Mouse (Mus musculus): ENCODE measurements around the gene Rtbdn.
"Not testable (repeated sequence)": the region's sequence is repeated elsewhere in the genome, so short reads cannot be mapped to it uniquely, and the experiment has no call there.

The Rtbdn gene

DNA sequence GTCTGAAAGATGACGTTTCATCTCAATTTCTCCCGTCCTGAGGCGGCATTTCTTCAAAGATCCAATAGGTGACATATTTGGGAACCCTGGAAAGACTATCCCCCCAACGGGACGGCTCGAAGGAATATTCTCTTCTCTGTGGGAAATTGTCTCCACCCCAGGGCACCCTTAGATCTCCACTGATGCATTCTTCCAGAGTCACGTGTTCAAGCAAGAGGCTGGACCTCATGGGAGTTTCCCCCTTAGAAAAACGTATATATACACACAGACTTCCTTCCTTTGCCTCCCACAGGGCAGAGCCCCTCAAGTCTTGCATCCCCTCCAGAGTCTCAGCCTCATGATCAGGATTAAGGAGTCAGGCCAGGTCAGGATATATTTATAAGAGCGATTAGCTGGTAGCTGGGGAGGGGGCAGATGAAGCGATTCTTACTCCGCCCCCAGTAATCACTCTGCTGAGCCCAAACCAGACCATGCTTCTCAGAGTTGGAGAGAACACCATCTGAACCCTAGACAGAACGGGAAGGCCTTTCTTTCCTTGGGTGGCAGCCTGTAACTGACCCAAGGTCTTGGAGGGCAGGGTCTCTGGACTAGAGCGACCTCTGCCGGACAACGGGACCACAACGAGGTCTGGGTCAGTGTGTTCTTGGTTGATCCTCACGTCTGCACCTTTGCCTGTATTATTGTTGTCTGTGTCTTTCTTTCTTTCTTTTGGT lies at the start of gene Rtbdn:
Rtbdn (plus strand) TSS at position 464 of the 713 bp plus-strand sequence.
- DNase-seq, result no peak

DNA sequence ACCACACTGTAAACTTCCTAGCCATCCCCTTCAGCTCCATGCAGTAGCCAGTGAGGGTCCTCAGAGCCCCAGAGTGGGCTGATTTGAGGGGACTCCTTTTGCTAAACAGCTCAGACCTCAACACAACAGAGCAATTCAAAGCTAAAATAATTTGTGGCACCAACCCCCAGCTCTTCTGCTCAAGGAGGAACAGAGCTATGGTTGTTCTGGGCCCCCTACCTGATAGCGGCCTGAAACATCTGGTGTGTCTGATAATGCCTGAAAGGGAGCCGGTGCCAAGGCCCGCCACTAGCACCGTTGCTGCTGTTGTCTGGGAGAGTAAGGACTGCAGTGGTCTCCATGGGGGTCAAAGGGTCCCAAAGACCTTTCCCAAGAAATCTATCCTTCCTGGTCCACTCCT lies 45.7 kb upstream of the Rtbdn start:
- DNase-seq, result no peak

DNA sequence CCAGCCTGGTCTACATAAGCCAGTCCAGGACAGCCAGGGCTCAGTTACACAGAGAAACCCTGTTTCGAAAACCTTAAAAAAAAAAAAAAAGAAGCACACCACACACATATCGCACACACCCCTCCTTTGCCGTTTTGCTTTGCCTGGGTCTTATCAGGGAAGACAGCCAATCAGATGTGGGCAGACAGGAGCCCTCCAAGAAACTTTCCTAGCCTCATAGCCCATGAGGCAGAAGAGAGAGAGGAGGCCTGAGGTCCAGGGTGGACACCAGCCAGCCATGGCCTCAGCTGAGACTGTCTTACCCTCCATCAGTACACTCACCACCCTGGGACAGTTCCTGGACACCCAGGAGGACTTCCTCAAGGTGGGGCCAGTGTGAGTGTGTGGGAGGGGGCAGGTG lies 45.0 kb upstream of the Rtbdn start, which contains the start of gene Klf1:
Klf1 (plus strand) TSS at position 177 of the 400 bp plus-strand sequence.
- no peak for DNase-seq

DNA sequence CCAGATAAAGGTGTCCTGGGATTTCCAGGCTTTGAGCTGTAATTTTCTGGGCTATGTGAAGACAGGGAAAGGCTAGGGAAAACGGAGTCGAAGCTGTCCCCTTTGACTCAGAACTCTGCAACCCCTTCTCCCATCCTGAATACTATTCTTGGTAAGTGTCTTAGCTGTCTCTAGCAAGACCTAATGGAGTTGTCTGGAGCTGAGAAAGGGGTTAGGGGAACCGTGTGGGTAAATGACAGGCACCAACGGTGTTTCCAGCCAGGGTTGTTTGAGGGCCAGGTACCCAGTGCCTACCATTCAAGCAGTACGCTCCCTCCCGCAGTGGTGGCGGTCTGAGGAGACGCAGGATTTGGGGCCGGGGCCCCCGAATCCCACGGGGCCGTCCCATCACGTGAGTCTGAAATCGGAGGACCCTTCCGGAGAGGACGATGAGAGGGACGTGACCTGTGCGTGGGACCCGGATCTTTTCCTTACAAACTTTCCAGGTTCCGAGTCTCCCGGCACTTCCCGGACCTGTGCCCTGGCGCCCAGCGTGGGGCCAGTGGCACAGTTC lies 44.3 kb upstream of the Rtbdn start:
- peak in 1 of 2 experiments; percentile 29 for DNase-seq

DNA sequence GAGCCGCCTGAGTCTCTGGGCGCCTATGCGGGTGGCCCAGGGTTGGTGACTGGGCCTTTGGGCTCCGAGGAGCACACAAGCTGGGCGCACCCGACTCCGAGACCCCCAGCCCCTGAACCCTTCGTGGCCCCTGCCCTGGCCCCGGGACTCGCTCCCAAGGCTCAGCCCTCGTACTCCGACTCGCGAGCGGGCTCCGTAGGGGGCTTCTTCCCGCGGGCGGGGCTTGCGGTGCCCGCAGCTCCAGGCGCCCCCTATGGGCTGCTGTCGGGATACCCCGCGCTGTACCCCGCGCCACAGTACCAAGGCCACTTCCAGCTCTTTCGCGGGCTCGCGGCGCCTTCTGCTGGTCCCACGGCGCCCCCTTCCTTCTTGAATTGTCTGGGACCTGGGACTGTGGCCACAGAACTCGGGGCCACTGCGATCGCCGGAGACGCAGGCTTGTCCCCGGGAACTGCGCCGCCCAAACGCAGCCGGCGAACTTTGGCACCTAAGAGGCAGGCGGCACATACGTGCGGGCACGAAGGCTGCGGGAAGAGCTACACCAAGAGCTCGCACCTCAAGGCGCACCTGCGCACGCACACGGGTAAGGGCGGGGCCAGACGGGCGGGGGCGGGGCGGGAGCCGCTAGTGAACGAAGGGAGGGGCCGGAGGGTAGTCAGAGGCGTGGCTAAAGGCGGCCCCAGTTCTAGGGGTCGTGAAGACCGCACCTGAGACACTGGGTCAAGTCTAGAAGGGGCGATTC lies 43.7 kb upstream of the Rtbdn start:
- peak; percentile 83 to 95 for DNase-seq

DNA sequence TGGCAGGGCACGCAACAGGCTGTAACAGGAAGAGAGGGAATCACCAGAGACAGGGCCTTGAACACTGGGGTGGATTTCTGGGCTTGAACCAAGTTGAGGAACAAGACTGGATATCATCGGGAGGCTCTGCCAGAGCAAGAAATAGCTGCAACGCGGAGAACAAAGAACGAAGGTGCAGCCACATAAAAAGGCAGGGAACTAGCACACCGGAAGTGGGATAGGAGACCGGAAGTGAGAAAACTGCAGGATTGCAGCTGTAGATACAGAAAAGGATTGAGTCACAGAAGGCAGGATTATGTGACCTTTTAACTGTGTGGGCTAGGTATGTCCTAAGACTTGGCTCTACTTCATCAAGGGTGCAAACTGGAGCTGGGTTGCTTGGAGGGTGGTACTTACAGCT lies 42.4 kb upstream of the Rtbdn start:
- DNase-seq, result no peak

DNA sequence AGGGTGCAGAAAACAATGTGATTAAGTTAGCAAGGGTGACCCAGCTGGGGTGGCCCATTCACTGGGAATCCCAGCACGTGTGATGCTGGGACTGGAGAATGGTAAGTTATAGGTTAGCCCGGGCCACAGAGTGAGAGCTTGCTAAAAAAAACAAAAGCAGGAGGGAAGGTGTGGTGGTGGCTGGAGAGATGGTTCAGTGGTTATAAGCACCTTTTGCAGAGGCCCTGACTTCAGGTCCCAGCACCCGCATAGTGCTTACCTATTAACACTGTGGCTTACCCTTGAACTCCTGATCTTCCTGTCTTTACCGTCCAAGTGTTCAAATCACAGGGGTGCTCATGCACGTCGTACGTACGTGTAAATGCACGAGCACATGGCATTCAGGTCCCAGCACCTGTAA lies 39.8 kb upstream of the Rtbdn start:
- no peak for DNase-seq

DNA sequence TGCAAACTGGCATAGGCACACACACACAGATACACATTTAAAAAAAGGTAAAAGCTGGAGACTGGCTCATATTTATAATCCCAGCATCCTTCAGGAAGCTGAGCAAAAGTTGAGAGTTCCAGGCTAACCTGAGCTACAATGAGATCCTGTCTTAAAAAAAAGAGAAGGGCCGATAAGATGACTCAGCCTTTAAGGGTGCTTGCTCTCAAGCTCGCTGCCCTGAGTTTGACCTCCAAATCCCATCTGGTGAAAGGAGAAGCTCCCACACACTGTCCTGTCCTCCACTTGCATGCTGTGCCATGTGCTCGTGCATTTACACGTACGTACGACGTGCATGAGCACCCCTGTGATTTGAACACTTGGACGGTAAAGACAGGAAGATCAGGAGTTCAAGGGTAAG lies 39.3 kb upstream of the Rtbdn start:
- DNase-seq, result no peak

DNA sequence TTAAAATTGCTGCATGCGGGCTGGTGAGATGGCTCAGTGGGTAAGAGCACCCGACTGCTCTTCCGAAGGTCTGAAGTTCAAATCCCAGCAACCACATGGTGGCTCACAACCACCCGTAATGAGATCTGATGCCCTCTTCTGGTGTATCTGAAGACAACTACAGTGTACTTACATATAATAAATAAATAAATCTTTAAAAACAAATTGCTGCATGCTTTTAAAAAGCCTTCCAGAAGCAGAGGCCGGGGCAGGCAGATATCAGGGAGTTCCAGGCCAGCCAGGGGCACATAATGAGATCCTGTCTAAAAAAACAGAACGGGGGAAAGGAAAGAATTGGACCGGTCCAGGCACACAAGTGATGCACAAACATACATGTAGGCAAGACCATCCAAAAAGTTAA lies 38.8 kb upstream of the Rtbdn start:
- DNase-seq, result not testable (repeated sequence)

DNA sequence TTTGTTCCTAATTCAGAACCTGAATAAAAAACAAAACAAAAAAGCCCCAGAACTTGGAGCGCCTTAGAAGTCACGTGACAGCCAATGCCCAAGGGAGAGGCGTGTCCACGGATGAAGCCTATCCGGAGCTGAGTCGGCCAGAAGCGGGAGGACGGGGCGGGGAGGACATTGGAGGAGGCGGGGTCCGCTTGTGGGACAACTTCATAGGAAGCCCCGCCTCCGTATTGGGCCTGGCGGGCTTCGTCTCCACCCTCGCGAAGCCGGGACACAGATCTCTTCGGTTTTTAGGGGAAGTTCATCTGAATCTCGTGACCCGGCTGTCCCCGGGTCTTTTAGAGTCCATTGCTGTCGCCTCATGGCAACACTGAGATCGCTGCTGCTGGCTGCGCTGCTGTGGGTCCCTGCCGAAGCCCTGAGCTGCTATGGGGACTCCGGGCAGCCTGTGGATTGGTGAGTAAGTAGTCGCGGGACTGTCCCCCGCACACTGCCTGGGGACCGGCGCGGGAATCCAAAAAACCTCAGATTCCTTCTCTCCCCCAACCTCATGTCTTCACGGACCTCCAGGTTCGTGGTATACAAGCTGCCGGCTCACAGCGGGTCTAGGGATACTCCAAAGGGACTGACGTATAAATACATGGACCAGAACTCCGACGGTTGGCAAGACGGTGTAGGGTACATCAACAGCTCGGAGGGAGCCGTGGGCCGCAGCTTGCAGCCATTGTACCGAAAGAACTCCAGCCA lies 38.2 kb upstream of the Rtbdn start, which contains the start of gene Dnase2a:
Dnase2a (plus strand) TSS at position 140 of the 741 bp plus-strand sequence.
- peak; percentile 95 to 97 for DNase-seq

DNA sequence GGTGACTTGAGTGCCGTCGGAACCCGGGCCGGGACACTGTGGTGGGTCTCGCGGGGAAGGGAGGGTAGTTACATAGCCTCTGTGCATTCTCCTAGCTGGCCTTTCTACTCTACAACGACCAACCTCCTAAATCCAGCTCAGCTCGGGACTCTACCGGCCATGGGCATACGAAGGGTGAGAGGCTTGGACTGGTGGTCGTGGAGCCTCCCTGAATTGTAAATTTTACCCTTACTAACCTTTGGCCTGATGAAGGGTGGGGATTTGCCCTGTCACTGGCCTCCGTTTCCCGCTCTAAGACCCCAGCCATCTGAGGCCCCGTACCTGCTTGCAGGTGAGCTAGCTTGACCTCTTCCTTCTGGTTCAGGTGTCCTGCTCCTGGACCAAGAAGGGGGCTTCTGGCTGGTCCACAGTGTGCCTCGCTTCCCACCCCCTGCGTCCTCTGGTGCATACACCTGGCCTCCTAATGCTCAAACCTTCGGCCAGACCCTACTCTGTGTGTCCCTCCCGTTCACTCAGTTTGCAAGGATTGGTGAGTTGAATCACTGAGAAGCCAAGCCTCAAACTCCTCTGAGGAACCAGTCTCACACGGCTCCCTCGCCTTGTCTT lies 37.5 kb upstream of the Rtbdn start:
- no peak for DNase-seq

DNA sequence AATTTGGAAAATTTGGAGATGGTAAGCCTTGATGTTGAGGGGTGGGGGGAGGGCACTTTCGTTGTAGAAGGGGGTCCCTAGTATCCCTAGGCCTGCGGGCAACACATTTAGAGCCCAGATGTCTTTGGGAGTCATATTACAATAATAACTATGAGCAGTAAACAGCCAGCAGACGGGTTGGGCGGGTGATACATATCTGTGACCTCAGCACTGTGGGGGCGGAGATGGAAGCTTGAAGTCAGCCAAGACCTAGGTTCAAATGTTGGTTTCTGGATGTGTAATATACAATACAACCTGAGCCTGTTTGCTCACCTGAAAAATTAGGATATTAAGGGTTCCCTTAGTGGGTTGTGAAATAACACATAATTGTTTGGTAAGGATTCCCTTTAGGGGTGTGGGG lies 36.8 kb upstream of the Rtbdn start:
- no peak for DNase-seq

DNA sequence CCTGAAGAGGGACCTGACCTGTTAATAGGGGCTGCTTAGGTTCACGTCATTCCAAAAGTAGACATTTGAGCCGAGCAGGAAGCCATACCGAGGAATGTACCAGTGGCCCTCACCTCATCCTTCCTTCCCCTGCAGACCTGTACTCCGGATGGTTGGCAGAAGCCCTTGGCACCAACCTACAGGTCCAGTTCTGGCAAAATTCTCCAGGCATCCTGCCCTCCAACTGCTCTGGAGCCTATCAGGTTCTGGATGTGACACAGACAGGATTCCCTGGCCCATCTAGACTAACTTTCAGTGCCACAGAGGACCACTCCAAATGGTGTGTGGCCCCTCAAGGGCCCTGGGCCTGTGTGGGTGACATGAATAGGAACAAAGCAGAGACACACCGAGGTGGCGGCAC lies 36.2 kb upstream of the Rtbdn start:
- DNase-seq, result no peak

DNA sequence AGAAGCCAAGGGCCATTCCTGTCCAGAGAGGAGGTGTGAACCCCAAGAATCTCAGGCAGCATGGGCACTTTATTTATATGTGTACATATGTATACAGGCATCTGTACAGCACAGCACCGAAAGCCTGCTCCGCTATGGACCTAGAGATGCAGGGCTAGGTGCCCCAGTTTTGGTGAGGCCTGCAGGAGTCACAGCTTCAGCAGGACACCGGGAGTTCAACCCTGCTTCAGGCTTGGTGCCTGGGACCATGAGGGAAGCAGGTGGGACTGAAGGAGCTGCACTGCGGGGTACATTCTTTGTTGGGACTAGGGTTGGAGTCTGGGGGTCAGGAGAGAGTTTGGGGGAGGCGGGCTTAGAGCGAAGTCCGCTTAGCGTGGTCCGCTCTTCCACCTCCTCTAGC lies 34.9 kb upstream of the Rtbdn start:
- DNase-seq, result no peak

DNA sequence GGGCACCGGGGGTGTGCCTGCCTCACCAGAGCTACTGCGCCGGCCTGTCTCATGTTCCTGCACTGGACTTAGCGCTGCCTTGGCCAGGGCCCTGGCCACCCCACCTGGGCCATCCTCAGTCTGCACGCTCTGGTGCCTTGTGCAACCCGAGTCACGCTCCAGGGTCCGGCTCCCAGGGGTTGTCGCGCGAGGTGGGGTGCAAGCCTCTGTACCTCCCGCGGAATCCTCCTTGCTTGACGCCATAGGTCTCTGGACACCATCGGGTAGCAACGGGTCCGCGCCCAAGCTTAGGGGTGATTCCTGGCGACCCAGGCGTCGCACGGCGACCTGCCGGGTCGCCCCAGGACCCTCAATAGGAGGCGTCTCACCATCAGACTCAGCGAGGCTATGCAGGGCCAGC lies 34.4 kb upstream of the Rtbdn start:
- no peak for DNase-seq

DNA sequence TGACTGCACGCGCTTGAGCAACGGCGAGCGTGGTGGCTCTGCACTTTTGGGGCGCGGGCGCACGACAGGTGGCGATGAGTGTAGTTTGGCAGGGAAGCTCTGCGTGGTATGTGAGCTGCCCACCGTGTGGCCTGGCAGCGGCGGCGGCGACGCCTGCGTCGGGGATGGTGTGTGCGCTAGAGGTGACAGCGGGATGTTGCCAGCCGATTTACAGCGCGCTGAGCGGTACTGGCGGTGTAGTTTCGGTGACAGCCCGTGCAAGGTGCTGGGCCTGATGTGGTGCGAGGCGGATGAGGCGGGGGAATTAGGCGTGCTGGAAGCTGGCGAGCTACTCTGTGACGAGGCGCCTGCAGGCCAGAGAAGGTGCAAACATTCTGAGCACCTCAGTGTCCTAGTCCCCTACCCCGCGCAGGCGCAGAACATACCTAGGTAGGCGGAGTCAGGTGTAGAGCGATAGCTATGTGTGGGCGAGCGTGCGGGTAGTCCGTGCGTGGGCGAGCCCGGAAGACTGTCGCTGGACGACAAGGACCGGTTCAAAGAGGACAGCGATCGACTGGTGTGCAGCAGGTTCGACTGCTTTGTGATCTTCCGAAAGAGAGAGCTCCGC lies 33.8 kb upstream of the Rtbdn start:
- DNase-seq, result peak; percentile 84 to 85

DNA sequence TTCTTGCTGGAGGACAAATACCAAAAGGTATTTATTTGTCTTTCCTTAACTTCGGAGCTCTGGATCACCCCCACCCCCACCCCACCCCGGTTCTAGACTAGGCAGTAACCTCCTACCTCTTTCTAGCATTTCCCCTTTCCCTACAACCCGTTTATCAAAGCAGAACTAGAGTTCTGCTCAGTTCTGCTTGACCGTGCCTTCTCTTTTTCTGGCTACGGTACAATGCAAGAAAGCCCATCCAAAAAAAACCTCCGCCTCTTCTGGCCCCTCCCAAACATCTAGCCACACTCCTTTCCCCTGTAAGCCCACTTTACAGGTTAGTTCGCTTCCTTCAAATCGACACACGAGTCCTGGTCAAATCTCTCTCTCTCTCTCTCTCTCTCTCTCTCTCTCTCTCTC lies 33.3 kb upstream of the Rtbdn start:
- peak in 1 of 2 experiments; percentile 33 for DNase-seq

DNA sequence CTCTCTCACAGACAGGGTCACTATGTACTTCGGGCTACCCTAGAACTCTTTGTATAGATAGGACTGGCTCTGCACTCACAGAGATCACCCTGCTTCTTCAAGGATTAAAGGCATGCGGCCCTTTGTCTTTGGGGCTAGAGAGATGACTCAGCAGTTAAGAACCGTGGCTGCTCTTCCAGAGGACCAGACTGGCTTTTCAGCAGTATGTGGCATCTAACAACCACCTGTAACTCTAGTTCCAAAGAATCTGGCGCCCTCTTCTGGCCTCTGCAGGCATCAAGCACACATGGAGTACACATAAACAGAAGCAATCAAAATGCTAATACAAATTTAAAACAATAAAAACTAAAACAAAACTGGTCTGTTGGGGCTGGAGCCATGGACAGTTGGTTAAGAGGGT lies 32.8 kb upstream of the Rtbdn start:
- DNase-seq, result peak in 1 of 2 experiments; percentile 54

DNA sequence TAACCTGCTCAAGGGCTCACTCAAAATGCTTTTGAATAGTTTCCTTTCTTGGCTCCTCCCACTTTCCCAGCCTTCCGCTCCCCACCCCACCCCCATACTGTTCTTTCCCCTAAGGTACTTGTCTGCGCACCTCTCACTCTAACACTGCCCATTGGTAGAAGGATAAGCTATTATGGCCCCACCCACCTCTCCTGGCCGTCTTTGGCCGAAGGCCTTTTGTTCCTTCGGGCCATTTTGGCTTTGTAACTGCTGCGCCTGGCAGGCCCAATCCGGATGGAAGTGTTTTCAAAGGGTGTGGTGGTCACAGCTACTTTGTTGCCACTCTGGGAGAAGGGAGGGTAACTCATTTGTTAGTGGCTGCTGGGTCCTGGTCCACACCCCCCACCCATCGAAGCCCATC lies 31.5 kb upstream of the Rtbdn start:
- DNase-seq, result no peak

DNA sequence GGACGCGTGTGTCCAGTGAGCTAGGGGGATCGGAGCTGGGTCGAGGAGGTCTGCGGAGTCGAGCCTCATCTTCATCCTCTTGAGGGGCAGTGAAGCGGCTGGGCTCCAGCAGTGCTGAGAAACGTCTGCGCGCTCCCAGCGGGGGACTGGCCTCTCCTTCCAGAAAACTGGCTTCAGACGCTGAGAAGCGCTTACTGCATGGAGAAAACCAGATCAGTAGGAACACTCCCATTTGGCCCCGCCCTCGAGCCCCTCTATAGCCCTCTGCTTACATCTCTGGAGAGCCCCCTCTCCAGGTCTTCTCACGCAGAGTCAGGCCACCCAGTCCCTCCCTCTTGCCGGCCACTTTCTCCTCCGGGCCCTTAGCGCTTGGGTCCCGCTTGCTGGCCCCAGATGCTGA lies 29.0 kb upstream of the Rtbdn start:
- no peak for DNase-seq

DNA sequence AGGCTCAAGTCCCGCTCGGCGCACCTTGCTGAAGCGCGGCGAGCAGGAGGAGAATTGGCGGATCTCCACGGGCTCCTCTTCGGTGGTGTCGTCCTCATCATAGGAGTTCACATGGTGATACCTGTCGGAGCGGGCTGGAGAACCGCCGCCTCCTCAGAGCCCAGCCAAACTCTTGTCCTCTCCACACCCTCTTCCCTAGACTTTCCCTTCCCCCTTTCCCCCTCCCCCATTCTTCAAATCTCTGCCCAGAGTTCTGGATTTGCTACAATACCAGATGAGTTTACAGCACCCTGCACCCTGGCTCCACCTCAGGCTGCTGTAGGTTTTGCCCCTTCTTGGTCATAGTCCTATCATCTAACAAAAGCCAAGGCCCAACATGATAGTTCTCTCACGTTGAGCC lies 28.1 kb upstream of the Rtbdn start:
- DNase-seq, result no peak

DNA sequence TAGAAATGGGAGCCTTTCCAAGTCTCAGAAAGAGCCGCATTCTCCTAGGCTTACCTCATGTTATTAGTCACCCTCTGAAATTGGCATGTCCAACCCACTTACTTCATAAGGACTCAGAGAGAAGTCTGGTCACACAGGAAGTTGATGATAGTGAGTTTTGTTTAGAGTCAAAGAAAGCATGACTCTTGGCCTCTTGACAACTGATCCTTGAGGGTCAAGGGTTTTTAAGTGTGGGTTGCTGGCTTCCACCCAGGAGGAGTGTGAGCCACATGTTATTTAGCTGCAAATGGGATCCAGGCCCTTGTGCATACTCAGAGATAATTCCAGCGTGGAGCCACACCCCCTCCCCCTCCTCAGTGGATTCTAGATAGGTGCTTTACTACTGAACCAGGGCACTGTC lies 25.2 kb upstream of the Rtbdn start:
- DNase-seq, result no peak

Measured in spleen, adult 18-20 months (tissue).